Mouse (Mus musculus): ENCODE results near the gene Rimbp3. TPM values are rescaled to one million over a fixed set of nuclear protein-coding genes. Genes with fewer than 3 reads are reported as not detected.

The Rimbp3 gene
- total RNA-seq, 2 experiments from 2014 or later: 3.0 to 3.5 TPM

DNA sequence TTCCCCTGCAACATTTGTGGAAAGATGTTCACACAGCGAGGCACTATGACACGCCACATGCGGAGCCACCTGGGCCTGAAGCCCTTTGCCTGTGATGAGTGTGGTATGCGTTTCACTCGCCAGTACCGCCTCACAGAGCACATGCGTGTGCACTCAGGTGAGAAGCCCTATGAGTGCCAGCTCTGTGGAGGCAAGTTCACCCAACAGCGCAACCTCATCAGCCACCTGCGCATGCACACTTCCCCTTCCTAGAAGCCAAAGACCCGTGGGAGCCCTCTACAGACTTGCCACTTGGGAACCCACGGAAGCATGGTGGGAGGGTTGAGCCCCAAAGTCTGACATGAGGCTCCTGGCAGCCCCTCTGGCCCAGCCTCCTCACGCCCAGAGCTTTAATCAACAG lies 50.5 kb downstream of the Rimbp3 start:
- DNase-seq: no peak

GRCm38 (mm10) chr16:17261341-17261740 lies 52.9 kb downstream of the Rimbp3 start:
- DNase-seq: no peak

Other genes starting within 250 kb of the Rimbp3 start
- 100 to 1,000 TPM; 522 to 529 TPM for gene Mapk1, start 225.2 kb upstream of the Rimbp3 start, total RNA-seq (2021)
- gene Ypel1, start 138.9 kb upstream of the Rimbp3 start, total RNA-seq (2021): 10 to 100 TPM; 35.4 to 38.5 TPM
- 100 to 1,000 TPM in 1 of 2 experiments, 10 to 100 TPM in 1; 84.9 to 102 TPM for gene Ppil2, start 97.3 kb upstream of the Rimbp3 start, total RNA-seq (2021)
- gene 2610318N02Rik, start 83.4 kb upstream of the Rimbp3 start, total RNA-seq (2021): 1 to 10 TPM in 1 of 2 experiments, under 1 TPM in 1; 0.94 to 1.4 TPM
- 10 to 100 TPM; 36.6 to 52.7 TPM for gene Sdf2l1, start 76.2 kb upstream of the Rimbp3 start, total RNA-seq (2021)
- gene Ydjc, start 64.0 kb upstream of the Rimbp3 start, total RNA-seq (2021): 10 to 100 TPM; 27.2 to 29.3 TPM
- 1 to 10 TPM; 1.5 to 1.7 TPM for gene Ccdc116, start 61.4 kb upstream of the Rimbp3 start, total RNA-seq (2021)
- gene Ube2l3, start 6.0 kb upstream of the Rimbp3 start, total RNA-seq (2021): 100 to 1,000 TPM; 157 to 159 TPM
- 1 to 10 TPM; 4.5 to 5.9 TPM for gene Hic2, start 25.0 kb downstream of the Rimbp3 start, total RNA-seq (2021)
- 100 to 1,000 TPM in 1 of 2 experiments, 10 to 100 TPM in 1; 91.2 to 112 TPM for gene Tmem191c, start 67.5 kb downstream of the Rimbp3 start, total RNA-seq (2021)
- 1 to 10 TPM in 1 of 2 experiments, under 1 TPM in 1; 0.97 to 1.1 TPM for gene Serpind1, start 122.8 kb downstream of the Rimbp3 start, total RNA-seq (2021)
- 10 to 100 TPM; 22.7 to 22.9 TPM for gene Snap29, start 197.4 kb downstream of the Rimbp3 start, total RNA-seq (2021)
- gene Pi4ka, start 197.7 kb downstream of the Rimbp3 start, total RNA-seq (2021): 100 to 1,000 TPM; 270 to 271 TPM
- gene Crkl, start 243.4 kb downstream of the Rimbp3 start, total RNA-seq (2021): 10 to 100 TPM; 36.7 to 41.0 TPM